Mouse (Mus musculus): ENCODE data around the gene Alkbh2.

Alkbh2 gene

GRCm38 (mm10) chr5:114099709-114100389, 28.2 kb downstream of the Alkbh2 start:
- peak; percentile 89 for DNase-seq (ENCODE audit: low read depth, low spot score)
- Histone ChIP-seq H3K36me3 (ENCODE audit: control insufficient read depth, insufficient read depth, low read length, poor library complexity, severe bottlenecking) (0 out of 2 replicates have a peak, but pooled peaks cover 2% of the 10 kb centered on the region), H3K27me3 (ENCODE audit: control insufficient read depth, insufficient read depth, low read length, poor library complexity, severe bottlenecking) (no peaks in the 10 kb centered on the region)

DNA sequence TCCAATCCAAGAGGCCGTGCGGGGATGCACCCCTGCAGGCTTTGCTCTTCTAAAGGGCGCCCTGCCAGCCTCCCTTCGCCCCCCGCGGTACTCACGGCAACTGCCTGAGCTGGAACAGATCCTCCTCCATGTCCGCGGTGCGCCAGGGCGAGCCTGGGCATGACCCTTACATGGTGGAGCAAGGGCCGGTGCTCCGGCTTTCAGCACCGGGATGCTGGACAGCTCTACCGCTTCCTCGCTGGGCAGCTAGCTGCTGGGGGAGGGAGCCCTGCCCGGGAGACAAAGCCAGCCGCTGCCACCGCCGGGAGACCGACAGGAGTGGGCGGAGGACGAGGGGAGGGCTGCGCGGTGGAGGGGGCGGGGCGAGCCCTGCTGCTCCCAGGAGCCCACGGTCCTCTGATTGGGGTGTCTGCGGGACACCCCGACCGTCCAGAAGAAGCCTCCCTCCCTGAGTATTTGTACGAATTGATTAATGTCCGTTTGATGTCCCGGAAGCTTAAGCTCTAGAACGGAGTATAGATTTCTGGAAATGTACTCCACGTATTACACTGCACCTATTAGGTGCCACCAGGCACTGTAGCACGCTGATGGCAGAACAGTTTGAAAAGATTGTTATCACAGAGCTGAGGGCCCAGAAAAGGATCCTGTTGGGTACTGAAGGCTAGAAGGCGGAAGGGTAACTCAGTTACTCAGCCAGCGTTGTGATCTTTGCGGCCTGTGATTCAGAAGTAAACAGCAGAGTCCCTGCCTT, 36.8 kb downstream of the Alkbh2 start, which contains the start of gene Svop:
Gene Svop (minus strand): TSS at position 514 of the 751 bp plus-strand sequence.
- DNase-seq (ENCODE audit: low read depth, low spot score): peak; percentile 41
- Histone ChIP-seq H3K36me3 (ENCODE audit: control insufficient read depth, insufficient read depth, low read length, poor library complexity, severe bottlenecking) (no peaks in the 10 kb centered on the region), H3K27me3 (ENCODE audit: control insufficient read depth, insufficient read depth, low read length, poor library complexity, severe bottlenecking) (no peaks in the 10 kb centered on the region)

DNA sequence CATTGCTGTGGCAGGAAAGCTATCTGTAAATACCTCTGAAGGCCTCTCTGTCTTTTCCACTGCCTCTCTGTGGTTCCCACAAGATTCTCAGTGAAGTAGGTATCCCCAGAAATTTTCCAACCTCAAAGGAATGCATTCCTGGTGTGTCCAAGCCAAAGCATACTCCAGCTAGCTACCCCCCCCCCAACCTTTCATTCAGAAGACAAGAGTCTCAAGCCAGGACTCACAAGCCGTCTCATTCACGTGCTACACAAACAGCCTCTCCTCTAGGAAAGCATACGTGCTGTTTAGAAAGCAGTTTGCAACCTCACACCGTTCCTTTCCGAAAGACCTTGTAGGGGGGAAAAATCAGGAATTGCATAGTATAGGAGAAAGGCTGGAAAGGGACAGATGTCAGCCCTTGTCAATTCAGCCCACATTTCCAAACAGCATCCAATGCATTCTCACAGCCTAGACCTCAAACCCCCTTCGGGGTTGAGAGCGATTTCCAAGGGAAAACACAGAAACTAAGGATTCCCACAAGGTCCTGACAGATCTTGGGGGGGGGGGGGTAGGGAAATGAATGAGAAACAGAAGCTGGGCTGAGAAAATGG, 37.5 kb downstream of the Alkbh2 start:
- DNase-seq (ENCODE audit: low read depth, low spot score): no peak

DNA sequence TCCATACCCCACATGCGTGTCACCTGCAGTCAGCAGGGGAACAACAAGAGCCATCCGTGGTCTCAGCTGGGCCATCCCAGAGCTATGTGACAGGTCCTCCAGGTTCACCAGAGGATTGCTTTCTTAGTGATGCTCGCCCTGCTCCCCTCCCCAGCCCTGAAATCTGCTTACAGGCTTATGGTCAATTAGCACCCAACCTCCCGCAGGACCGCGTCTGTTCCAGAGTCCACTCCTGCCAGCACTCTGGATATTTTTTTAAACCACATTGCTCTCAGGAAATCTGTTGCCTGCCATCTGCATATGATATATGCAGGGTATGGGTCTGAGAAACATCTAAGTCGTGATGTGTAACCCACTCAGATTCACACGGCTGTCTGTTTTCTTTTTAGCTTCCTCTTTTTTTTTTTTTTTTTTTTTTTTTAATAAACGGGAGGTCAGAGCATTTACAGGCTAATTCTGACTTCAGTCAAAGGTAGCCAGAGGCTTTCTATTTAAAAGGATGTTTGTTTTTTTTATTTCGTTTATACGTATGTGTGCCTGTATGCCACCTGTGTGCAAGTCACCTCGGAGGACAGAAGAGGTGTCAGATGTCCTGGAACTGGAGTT, 40.0 kb downstream of the Alkbh2 start:
- H3K27me3 ChIP-seq (ENCODE audit: control insufficient read depth, insufficient read depth, low read length, poor library complexity, severe bottlenecking): no peaks in the 10 kb centered on the region
- DNase-seq (ENCODE audit: low read depth, low spot score): no peak

More for the DNA sequence above, 37.5 kb downstream of the Alkbh2 start:
- no peaks in the 10 kb centered on the region for H3K36me3 ChIP-seq (ENCODE audit: control insufficient read depth, insufficient read depth, low read length, poor library complexity, severe bottlenecking)
- no peaks in the 10 kb centered on the region for H3K27me3 ChIP-seq (ENCODE audit: control insufficient read depth, insufficient read depth, low read length, poor library complexity, severe bottlenecking)

DNA sequence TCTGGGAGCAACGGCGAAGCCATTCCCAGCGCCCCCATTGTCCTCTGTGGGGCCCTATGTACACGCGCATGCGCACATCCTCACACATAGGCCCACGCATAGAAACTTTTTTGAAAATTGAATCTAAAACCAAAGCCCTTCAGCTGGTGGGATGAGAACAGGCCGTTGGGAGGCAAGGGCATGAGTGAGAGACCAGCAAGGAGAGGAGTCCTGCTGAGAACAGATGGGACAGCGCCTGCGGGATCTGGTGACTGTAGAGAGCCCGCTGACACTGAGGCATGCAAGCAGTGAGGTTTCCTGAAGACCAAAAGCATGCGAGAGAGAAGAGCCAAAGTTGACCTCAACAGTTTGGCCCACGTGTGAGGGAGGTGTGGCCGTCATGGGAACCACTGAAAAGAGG, 42.5 kb downstream of the Alkbh2 start:
- no peak for DNase-seq (ENCODE audit: low read depth, low spot score)
- no peaks in the 10 kb centered on the region; the same call in 1 of the 2 replicates for H3K27me3 ChIP-seq (ENCODE audit: control insufficient read depth, insufficient read depth, low read length, poor library complexity, severe bottlenecking)
- H3K36me3 ChIP-seq (ENCODE audit: control insufficient read depth, insufficient read depth, low read length, poor library complexity, severe bottlenecking): no peaks in the 10 kb centered on the region

More for the DNA sequence above, 40.0 kb downstream of the Alkbh2 start:
- no peaks in the 10 kb centered on the region for H3K36me3 ChIP-seq (ENCODE audit: control insufficient read depth, insufficient read depth, low read length, poor library complexity, severe bottlenecking)

DNA sequence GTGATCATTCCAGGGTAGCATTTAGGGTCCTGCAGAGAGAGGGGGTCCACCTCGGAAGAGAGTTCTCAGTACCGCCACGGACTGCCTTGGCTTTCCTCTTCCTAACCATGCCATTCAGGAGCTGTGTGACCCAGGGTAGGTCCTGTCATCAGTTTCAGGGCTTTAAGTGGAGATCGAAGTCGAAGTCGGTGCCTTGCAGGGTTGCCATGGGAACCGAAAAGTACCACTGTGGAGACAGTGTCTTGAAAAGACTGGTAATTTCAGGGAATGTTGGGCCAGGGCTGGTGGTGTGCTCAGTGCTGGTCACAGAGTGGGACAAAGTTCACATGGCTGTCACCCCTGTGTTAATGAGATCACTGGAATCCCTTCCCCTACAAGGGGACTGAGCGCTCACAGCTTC, 51.0 kb downstream of the Alkbh2 start:
- no peak for DNase-seq (ENCODE audit: low read depth, low spot score)
- no peaks in the 10 kb centered on the region for H3K27me3 ChIP-seq (ENCODE audit: control insufficient read depth, insufficient read depth, low read length, poor library complexity, severe bottlenecking)
- H3K36me3 ChIP-seq (ENCODE audit: control insufficient read depth, insufficient read depth, low read length, poor library complexity, severe bottlenecking): no peaks in the 10 kb centered on the region
